Mouse (Mus musculus) small intestine, adult 2 months (tissue): ENCODE measurements around the gene Glis3.

ENCODE experiments used
- CTCF ChIP-seq: fragments of 200-500 bp; IDR thresholded peaks from 2 replicates; pipeline ENCODE4 v1.5.1; 2012; ENCODE audit warnings: low read depth, mild to moderate bottlenecking, control low read depth, inconsistent platforms, low read length, moderate library complexity, mixed read lengths; ENCODE audit not compliant: insufficient replicate concordance, insufficient read length; ENCODE audit errors: extremely low read depth
- POLR2A ChIP-seq: fragments of 200-500 bp; IDR thresholded peaks from 2 replicates; pipeline ENCODE4 v1.6.1; 2012; ENCODE audit warnings: low read depth, mild to moderate bottlenecking, control low read depth, inconsistent platforms, low read length, moderate library complexity

DNA sequence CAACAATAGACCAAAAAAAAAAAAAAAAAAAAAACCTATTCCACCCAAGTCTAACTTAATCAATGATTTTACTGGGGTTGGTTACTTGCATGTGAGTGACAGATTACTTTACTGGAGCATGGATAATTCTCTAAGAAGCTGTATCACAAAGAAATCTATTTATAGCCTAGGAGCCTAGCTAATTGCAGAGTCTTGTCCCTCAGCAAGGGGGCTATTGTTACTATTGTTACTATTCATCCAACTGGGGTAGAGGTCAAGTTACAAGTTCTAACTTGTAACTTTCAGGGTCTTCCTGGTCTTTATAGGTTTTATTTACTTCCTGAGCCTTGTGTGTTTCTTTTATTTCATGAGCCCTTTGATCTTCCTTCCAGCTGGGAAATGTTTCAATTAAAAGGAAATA, 40.1 kb upstream of the Glis3 start:
- no peak for TF ChIP-seq CTCF
- no peak for TF ChIP-seq POLR2A
